Mouse (Mus musculus): ENCODE results near the gene Tuba1b.
A peak's percentile ranks its signal among the peaks of the same experiment; 100 is the strongest.
"Not testable (repeated sequence)": the region's sequence is repeated elsewhere in the genome, so short reads cannot be mapped to it uniquely, and the experiment has no call there.

The Tuba1b gene

GRCm38 (mm10) chr15:98927566-98927965 lies 6.8 kb downstream of the Tuba1b start:
- DNase-seq (ENCODE audit: low read depth in 1 of 2, low spot score in 2 of 2): no peak

GRCm38 (mm10) chr15:98924682-98925081 lies 9.7 kb downstream of the Tuba1b start:
- no peak for DNase-seq (ENCODE audit: low read depth in 1 of 2, low spot score in 2 of 2)

- no peak for DNase-seq (ENCODE audit: low read depth in 1 of 2, low spot score in 2 of 2)
These were observed 11.3 kb downstream of the Tuba1b start for GRCm38 (mm10) chr15:98923031-98923537.

- no peak for DNase-seq (ENCODE audit: low read depth in 1 of 2, low spot score in 2 of 2)
These were observed 11.8 kb downstream of the Tuba1b start for GRCm38 (mm10) chr15:98922581-98922980.

GRCm38 (mm10) chr15:98921510-98921909 lies 12.9 kb downstream of the Tuba1b start:
- no peak for DNase-seq (ENCODE audit: low read depth in 1 of 2, low spot score in 2 of 2)

GRCm38 (mm10) chr15:98918499-98918895 lies 15.9 kb downstream of the Tuba1b start:
- DNase-seq (ENCODE audit: low read depth in 1 of 2, low spot score in 2 of 2): not testable (repeated sequence)

- peak; percentile 96 to 98 for DNase-seq (ENCODE audit: low read depth in 1 of 2, low spot score in 2 of 2)
These were observed 16.5 kb downstream of the Tuba1b start, which contains the start of gene Lmbr1l for GRCm38 (mm10) chr15:98917538-98918498. Gene Lmbr1l, minus strand, starts transcription at chr15:98918231.

GRCm38 (mm10) chr15:98917091-98917490 lies 17.3 kb downstream of the Tuba1b start:
- DNase-seq (ENCODE audit: low read depth in 1 of 2, low spot score in 2 of 2): no peak

- no peak for DNase-seq (ENCODE audit: low read depth in 1 of 2, low spot score in 2 of 2)
These were observed 18.3 kb downstream of the Tuba1b start for GRCm38 (mm10) chr15:98916016-98916415.

GRCm38 (mm10) chr15:98914903-98915302 lies 19.5 kb downstream of the Tuba1b start:
- no peak for DNase-seq (ENCODE audit: low read depth in 1 of 2, low spot score in 2 of 2)

GRCm38 (mm10) chr15:98904692-98905091 lies 29.7 kb downstream of the Tuba1b start:
- no peak for DNase-seq (ENCODE audit: low read depth in 1 of 2, low spot score in 2 of 2)

GRCm38 (mm10) chr15:98902600-98902999 lies 31.8 kb downstream of the Tuba1b start:
- no peak for DNase-seq (ENCODE audit: low read depth in 1 of 2, low spot score in 2 of 2)

GRCm38 (mm10) chr15:98901530-98901929 lies 32.8 kb downstream of the Tuba1b start:
- no peak for DNase-seq (ENCODE audit: low read depth in 1 of 2, low spot score in 2 of 2)

- no peak for DNase-seq (ENCODE audit: low read depth in 1 of 2, low spot score in 2 of 2)
These were observed 36.2 kb downstream of the Tuba1b start, which contains the start of gene Dhh for GRCm38 (mm10) chr15:98897928-98898800. Gene Dhh, minus strand, starts transcription at chr15:98898540.

- DNase-seq (ENCODE audit: low read depth in 1 of 2, low spot score in 2 of 2): no peak
These were observed 36.9 kb downstream of the Tuba1b start for GRCm38 (mm10) chr15:98897495-98897894.

- no peak for DNase-seq (ENCODE audit: low read depth in 1 of 2, low spot score in 2 of 2)
These were observed 38.5 kb downstream of the Tuba1b start for GRCm38 (mm10) chr15:98895635-98896589.

GRCm38 (mm10) chr15:98894746-98895634 lies 39.4 kb downstream of the Tuba1b start:
- DNase-seq (ENCODE audit: low read depth in 1 of 2, low spot score in 2 of 2): no peak

- DNase-seq (ENCODE audit: low read depth in 1 of 2, low spot score in 2 of 2): no peak
These were observed 40.2 kb downstream of the Tuba1b start, which contains the start of gene Rhebl1 for GRCm38 (mm10) chr15:98893940-98894745. Gene Rhebl1, minus strand, starts transcription at chr15:98894540.

All from monocyte, adult 2 months (primary cell).